Mouse (Mus musculus) c-Kit-positive CD71-positive TER-119-negative erythroid progenitor cells, embryonic 14.5 days (primary cell): Measurements from ENCODE around the gene Srpk1.

Experiments used
- DNase-seq: peaks from one replicate; pipeline ENCODE4 v3.0.0-alpha.2; 2013; ENCODE audit warnings: low read depth

Srpk1 gene

GRCm38 (mm10) chr17:28613096-28613495 lies 9.4 kb downstream of the Srpk1 start:
- no peak for DNase-seq

DNA sequence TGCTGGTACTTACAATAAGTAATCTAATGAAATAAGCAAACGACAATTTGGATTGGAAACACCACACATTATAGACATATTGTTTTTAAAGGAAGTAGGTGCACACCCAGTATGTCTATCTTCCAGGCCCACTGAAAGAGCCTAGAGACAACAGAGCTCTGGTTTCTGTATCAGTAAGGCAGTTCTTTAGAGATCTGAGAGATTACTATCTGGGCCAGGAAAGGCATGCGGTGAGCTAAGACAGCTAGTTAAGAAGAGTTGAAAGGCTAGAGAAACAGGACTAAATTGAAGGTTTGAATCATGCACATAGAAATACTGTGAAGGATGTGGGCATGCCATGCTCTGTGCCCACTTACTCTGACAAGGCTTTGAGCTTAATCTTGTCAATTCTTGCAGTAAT lies 9.9 kb downstream of the Srpk1 start:
- no peak for DNase-seq

DNA sequence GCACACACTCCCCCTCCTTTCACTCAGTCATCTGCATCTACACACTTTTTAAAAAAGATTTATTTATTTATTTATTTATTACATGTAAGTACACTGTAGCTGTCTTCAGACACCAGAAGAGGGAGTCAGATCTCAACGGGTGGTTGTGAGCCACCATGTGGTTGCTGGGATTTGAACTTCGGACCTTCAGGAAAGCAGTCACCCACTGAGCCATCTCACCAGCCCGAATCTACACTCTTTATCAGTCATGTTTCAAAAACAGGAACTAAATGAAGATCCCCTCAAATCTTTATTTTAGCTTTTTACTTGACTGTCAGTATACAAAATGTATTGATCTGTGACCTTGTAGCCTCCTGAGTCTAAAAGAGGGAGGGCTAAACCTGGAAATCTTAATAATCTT lies 13.0 kb downstream of the Srpk1 start:
- DNase-seq, result no peak

DNA sequence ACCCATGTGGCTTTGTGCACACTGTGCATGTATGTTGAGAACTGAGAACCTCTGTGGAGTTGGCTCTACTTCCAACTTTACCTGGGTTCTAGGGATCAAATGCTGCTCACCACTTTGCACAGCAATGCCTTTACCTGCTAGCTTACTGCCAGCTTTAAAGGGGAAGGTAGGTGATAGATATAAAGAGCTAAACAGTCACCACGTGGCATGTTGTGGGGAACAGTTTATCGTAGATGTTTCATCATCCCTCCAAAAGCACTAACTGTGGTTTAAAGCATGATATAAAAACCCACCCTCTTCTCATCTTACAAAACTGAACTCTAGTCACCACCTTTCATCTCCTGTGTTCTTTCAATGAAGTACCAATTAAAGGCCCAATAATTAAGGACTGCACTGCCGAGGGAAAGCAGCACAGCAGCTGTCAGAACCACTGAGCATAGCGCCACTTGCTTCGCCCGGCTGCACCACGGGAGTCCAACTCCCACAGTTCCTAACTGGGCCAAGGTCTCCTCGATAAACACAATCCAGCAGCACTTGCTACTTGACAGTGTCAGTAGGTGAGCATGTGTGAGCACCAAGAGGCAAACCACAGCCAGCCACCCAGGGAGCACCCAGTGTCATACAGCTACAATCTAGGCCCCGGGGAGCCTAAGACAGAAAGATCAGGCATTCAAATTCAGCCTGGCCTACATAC lies 20.8 kb downstream of the Srpk1 start:
- DNase-seq, result no peak

GRCm38 (mm10) chr17:28600780-28601179 lies 21.7 kb downstream of the Srpk1 start:
- no peak for DNase-seq

DNA sequence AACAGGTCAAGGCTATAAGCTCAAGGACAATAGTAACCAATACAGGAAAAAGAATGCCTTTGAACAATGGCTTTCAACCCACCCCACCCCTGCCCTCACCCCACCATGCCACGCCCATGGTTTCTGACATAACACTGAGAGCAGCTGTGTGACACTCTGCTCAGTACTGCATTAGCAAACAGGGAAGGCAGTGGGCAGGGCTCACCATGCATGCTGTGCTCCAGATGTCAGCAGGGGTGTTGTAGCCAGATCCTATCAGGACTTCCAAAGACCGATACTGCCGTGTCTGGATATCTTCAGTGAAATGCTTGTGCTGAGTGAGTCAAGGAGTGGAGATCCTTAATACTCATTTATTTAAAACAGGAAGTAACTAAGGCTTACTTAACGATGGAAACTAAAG lies 28.5 kb downstream of the Srpk1 start:
- no peak for DNase-seq

DNA sequence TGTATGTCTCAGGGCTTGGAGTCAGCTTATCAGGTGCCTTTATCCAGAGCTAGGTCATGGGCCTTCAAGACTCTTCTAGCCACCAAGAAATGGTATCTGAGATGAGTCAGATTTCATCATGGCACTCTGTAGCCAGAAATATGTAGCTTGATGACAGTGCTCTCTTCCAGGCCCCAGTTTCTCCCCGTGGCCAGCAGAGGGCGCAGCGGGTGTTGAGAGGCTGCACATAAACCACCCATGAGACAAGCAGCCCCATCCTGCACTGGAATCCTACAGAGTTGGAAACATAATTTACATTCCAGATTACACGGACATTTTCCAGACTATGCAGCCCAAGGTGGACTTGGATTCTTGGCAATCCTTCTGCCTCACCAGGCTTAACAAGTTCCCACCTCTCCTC lies 29.5 kb downstream of the Srpk1 start:
- peak; percentile 64 for DNase-seq

DNA sequence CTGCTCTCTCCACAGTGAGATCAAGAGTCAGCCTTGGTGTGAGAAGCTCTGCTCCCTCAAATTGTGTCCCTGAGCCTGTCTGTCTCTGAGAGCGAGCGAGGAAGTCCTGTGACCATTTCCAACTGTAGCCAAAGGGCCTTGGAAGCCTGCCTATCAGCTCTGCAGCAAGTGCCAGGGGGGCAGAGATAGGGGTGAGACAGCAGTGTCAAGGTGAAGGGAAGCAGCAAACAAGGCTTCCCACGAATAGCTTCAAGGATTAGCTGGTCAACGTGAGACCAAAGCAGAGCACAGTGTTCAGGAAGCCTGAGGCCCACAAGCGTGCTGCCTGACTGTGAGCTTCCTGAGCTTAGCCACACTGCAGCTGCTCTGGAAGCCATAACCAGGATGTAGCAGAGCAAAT lies 31.0 kb downstream of the Srpk1 start:
- DNase-seq, result no peak

GRCm38 (mm10) chr17:28590596-28590995 lies 31.9 kb downstream of the Srpk1 start:
- no peak for DNase-seq

DNA sequence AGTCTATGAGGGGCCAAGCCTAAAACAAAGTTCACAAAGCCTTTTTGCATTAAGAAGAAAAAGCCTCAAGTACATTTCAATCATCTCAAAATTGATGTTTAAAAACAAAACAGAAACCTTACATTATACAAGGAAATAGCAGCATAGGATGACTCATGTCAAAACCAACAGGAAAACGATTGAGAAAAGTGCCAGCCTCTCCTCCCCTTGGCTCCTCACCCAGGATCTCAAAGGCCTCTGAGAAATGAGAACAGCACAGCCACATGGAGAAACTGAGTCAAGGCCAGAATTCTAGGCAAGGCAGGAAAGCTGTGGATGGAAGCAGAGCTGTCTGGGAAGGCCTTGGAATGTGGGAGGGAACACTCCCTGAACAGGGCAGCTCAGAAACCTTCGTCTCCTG lies 33.9 kb downstream of the Srpk1 start:
- no peak for DNase-seq

- no peak for DNase-seq
Observed at GRCm38 (mm10) chr17:28586509-28586908, 36.0 kb downstream of the Srpk1 start.

DNA sequence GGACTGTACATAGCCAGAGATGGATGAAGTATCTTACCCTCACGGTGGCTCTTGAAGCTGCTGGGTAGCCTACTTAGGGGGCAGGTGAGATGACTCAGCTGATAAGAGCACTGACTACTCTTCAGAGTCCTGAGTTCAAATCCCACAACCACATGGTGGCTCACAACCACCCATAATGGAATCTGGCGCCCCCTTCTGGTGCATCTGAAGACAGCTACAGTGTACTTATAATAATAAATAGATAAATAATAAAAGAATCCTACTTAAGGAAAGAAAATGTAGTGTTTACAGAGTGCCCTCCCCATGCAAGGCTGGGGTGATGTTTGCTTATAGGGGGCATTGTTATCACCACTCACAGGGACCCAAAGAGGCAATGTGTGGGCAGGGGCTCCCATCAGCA lies 41.5 kb downstream of the Srpk1 start:
- no peak for DNase-seq

GRCm38 (mm10) chr17:28580396-28580795 lies 42.1 kb downstream of the Srpk1 start:
- peak; percentile 67 for DNase-seq

GRCm38 (mm10) chr17:28575244-28576125 lies 47.0 kb downstream of the Srpk1 start, which contains the start of gene Lhfpl5:
Lhfpl5 (plus strand) TSS chr17:28575641.
- DNase-seq, result peak; percentile 45

DNA sequence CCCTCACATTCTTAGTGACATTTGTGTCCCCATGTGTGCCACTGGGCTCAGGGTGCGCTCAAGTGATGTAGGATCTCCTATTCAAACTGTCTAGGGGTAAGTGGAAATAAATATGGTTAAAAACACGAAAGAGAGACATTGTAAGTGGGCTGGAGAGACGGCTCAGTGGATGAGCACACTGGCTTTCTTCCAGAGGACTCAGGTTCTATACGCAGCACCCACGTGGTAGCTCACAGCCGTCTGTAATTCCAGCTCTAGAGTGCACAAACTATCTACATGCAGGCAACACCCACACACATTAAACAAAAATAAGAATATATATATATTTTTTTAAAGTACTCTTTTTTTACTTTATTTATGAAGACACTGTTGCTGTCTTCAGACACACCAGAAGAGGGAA lies 49.6 kb downstream of the Srpk1 start:
- no peak for DNase-seq

DNA sequence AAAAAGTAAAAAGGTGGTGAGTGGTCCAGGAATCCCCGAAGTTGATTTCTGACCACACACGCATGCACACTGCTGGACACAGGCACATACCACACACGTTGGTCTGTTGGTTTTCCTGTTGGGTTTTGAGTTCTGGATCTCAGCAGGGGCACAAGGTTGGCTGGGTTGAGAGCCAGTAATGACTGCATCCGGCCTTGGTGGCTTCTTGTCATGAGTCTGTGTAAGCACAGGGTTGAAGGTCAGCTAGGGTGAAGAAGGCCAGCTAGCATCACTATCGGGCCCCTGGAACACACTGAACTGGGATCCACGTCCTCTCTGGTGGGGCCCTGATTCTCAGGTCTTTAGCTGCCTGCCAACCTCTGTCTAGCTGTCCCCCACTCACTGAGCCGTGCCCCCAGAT lies 50.0 kb downstream of the Srpk1 start:
- no peak for DNase-seq

DNA sequence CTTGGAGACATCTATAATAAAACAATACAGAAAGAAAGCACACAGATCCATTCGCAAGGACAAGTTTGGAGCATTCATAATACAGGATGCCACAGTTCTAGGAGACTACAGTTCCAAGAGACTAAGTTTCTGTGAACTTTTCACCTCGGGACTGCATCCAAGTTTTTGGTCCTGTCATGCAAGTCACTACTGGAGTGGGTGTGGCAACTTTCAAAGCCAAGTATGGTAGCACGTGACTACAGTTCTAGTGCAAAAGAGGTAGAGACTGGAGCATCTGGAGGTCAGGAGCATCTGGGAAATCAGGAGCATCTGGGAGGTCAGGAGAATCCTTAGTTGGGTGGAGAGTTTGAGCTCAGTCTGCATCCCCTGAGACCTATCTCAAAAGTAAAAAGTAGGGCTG lies 50.6 kb downstream of the Srpk1 start:
- DNase-seq, result no peak

DNA sequence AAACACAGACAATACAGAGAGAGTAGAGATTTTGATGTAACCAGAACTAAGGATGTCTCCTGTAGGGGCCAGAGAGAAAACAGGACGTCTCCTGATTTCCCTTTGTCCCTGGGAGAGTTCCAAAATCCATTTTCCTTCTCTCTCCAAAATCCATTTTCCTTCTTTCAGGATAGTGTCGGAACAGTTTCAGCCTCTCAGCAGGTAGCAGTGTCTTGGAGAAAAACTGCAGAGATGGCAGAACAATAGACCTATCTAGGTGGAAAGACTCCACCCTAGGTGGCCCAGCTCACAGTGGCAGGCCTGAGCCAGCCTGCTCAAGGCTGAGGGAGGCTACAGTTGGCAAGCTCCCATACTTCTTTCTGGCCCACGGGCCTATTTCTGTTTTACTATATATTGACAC lies 55.0 kb downstream of the Srpk1 start:
- DNase-seq, result no peak

DNA sequence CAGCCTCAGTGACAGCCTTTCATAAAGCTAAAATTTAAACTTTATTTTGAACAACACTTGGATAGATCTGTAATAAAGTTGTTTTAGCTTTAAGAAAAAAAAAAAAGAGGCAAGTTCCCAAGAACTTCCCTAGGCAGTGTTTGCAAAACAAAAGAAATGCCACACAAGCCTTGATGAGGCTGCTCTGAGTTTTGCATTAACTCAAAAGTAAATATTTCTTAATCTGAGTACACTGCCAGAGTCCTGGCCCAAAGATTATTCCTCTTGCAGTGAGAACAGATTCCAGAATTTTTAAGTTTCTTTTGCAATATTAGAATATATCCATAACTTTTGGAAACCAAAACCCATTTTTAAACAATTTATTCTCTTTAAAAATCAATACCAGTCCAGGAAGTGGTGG lies 57.3 kb downstream of the Srpk1 start:
- no peak for DNase-seq

GRCm38 (mm10) chr17:28561613-28562012 lies 60.9 kb downstream of the Srpk1 start:
- no peak for DNase-seq

DNA sequence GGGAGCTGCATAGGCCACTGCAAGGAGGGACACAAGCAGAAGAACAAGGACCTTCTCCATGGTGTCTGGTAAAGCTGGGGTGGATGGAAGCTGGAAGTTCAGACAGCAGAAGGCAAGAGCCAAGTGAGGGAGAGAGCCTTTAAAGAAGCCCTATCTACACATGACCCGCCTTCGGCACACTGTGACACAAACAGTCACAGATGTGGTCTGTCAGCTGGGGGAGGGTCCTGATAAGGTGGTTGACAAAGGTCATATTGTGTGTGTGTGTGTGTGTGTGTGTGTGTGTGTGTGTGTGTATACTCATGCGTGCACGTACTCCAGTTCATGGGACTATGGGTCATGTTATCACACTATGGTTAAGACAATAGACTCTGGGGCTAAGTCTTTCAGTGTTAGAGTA lies 61.9 kb downstream of the Srpk1 start, which contains the start of gene Clps:
Gene Clps, minus strand, starts transcription at position 169 of the 400 bp plus-strand sequence.
- DNase-seq, result no peak

DNA sequence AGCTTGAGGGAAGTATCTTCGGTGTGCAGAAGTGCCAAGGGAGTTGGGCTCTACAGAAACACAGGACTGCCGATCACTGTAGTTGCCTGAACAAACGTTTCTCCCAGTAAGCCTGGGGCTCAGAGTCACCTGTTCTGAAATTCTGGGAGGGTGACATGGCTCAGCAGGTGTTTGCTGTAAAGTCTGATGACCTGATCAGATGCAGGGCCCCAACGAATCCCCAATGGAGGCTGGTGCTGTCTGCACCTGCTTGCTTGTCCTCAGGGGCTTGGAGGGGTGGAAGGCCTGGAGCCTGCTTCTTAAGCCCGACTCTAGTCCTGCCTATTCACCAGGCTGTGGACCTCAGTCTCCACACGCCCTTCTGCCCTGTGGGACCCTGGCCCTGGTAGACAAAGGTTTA lies 64.7 kb downstream of the Srpk1 start:
- no peak for DNase-seq

DNA sequence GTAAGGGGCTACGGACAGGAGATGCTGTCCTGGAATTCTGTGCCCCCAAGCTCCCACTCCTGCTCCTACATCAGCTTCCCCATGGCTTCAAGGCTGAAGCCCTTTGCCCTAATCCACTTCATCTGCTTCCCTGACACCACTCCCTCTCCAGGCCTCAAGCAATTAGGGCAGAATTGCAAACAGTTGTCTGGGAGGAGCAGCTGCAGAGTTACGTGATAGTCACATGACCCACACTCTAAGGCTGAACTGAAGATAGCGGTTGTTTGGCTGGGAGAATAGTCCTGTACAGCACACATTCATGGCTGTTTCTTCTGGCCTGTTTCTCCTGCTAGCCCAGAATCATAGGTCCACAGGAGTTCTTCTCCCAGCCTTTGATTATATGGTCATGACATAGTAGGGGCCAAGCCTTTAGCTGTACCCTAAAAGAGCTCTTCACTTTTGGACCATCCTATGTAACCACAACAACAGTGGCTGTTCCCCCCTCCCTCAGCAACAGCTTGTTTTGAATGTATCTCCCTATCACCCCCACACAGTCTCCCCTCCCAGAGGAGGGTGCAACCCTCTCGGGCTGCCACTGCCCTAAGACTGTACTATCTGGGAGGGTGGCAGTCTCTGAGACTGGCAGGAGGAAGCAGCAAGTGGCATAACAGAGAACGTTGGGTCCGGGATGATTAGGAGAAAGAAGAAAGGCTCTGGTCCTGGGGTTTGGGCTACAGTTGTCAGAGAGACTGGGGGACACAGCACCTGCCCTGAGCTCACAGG lies 65.7 kb downstream of the Srpk1 start:
- DNase-seq, result peak; percentile 19
